Mouse (Mus musculus) stomach, postnatal 0 days (tissue): Measurements from ENCODE around the gene Nell2. TPM values are rescaled to one million over a fixed set of nuclear protein-coding genes. Genes with fewer than 3 reads are reported as not detected.
"Not testable (repeated sequence)": the region's sequence is repeated elsewhere in the genome, so short reads cannot be mapped to it uniquely, and the experiment has no call there.

Experiments used
- ATAC-seq: fragments of 200-750 bp; cut with Nextera tagmentation; 2 replicates; pipeline ENCODE4 v1.8.0; 2017; ENCODE audit not compliant: low FRiP score, low TSS enrichment
- DNase-seq: peaks from one replicate; pipeline ENCODE4 v3.0.0-alpha.2; 2016; ENCODE audit warnings: low spot score
- H3K27ac ChIP-seq: fragments of 300-500 bp; sonication (generic); replicated peaks from 2 replicates; pipeline ENCODE4 v1.5.1; 2014; ENCODE audit warnings: mild to moderate bottlenecking, control low read depth
- H3K27me3 ChIP-seq: fragments of 300-500 bp; sonication (generic); 2 replicates; pipeline ENCODE4 v1.6.1; 2014; ENCODE audit warnings: low read length; ENCODE audit not compliant: control insufficient read depth, insufficient read depth
- H3K36me3 ChIP-seq: fragments of 300-500 bp; sonication (generic); 2 replicates; pipeline ENCODE4 v1.6.1; 2014; ENCODE audit warnings: low read length, mixed read lengths; ENCODE audit not compliant: control insufficient read depth, insufficient read depth
- H3K4me1 ChIP-seq: fragments of 300-500 bp; sonication (generic); replicated peaks from 2 replicates; pipeline ENCODE4 v1.6.1; 2014; ENCODE audit warnings: antibody characterized with exemption; ENCODE audit not compliant: control insufficient read depth, insufficient read depth
- H3K4me2 ChIP-seq: fragments of 300-500 bp; sonication (generic); replicated peaks from 2 replicates; pipeline ENCODE4 v1.6.1; 2014; ENCODE audit warnings: low read depth, mild to moderate bottlenecking, control low read depth, moderate library complexity
- H3K4me3 ChIP-seq: fragments of 300-500 bp; sonication (generic); 2 replicates; pipeline ENCODE4 v1.5.1; 2014; ENCODE audit warnings: low read depth, low read length, control low read depth
- H3K9ac ChIP-seq: fragments of 300-500 bp; sonication (generic); 2 replicates; pipeline ENCODE4 v1.6.1; 2014; ENCODE audit warnings: mild to moderate bottlenecking, low read length, control low read depth, mixed read lengths
- H3K9me3 ChIP-seq: fragments of 300-500 bp; sonication (generic); 2 replicates; pipeline ENCODE4 v1.6.1; 2016; ENCODE audit warnings: low read length; ENCODE audit not compliant: control insufficient read depth
- CTCF ChIP-seq: IDR thresholded peaks from 2 replicates; pipeline ENCODE4 v1.5.1; 2016; ENCODE audit warnings: antibody characterized with exemption, low read depth, mild to moderate bottlenecking, moderate library complexity
- EP300 ChIP-seq: optimal IDR thresholded peaks from 2 replicates; pipeline ENCODE3; 2016; ENCODE audit warnings: antibody characterized with exemption
- WGBS: fragments of 180-500 bp; shearing (Covaris S2); extraction: QIAGEN DNeasy Blood & Tissue Kit; methylation state at CpG from one replicate; pipeline ENCODE4 v1.1.7; 2014; 5-methylcytosine and 5-hydroxymethylcytosine counted together
- polyA plus RNA-seq: library from polyadenylated mRNA; unstranded; fragments of >200 nt; fragmentation: Nextera tagmentation; extraction: Ambion mirVana; gene quantifications from 2 replicates; pipeline ENCODE4 v1.2.1, GENCODE M21; 2015

The Nell2 gene
- polyA plus RNA-seq, 1 experiment from 2014 or later: 5.8 TPM

DNA sequence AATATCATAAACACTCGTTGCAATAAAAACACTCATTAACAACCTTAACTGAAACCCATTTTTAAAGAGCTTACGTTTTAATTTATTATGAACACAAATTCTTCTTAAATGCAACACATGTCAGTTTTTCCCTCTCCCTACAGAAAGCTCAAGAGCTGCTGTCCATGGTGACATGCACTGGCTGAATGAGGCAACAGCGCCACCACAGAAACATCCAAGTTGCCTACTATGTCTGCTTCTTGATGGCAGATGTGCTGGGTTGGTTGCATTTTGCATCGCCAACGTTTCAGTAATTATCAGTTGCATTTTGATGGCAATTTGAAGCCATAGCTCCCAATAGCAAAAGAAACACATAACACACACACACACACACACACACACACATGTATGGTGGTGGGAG is 2.4 kb downstream of the Nell2 start:
- ATAC-seq: no peak
- 11% methylated on average over 5 of the region's 5 CpGs for WGBS
- TF ChIP-seq EP300 (no peak), CTCF (peak; percentile 70)
- Histone ChIP-seq H3K27me3 (peaks cover 10% of the 10 kb centered on the region; the same call in 1 of the 2 replicates), H3K9me3 (no peaks in the 10 kb centered on the region), H3K27ac (no peak overlapping the region), H3K4me3 (no peak overlapping the region), H3K36me3 (no peaks in the 10 kb centered on the region), H3K9ac (no peak overlapping the region), H3K4me1 (no peaks in the 10 kb centered on the region), H3K4me2 (no peak overlapping the region)
- peak; percentile 23 for DNase-seq

DNA sequence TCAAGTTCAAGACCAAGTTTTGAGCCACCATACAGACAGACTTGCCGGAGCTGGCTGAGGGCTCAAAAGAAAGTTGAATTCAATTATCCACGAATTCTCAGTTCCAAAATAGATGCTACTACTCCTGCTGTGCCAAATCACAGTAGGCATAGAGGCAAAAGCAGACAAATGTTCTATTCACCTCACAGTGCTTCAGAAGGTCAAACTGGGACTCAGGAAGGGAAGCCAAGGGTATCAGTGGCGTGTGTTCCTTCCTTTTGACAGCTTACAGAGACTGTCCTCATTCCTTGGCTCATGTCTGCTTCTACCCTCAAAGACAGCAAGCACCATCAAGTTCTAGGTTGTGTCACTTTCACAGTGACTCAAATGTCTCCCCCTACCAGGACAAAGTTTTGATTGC is 10.2 kb downstream of the Nell2 start:
- 62% methylated on average over 3 of the region's 3 CpGs for WGBS
- Histone ChIP-seq H3K27me3 (no peaks in the 10 kb centered on the region), H3K36me3 (no peaks in the 10 kb centered on the region), H3K9me3 (no peaks in the 10 kb centered on the region), H3K4me3 (no peak overlapping the region), H3K4me2 (no peak overlapping the region), H3K27ac (no peak overlapping the region), H3K4me1 (no peaks in the 10 kb centered on the region), H3K9ac (no peak overlapping the region)
- no peak for DNase-seq
- TF ChIP-seq CTCF (no peak), EP300 (no peak)
- no peak for ATAC-seq

DNA sequence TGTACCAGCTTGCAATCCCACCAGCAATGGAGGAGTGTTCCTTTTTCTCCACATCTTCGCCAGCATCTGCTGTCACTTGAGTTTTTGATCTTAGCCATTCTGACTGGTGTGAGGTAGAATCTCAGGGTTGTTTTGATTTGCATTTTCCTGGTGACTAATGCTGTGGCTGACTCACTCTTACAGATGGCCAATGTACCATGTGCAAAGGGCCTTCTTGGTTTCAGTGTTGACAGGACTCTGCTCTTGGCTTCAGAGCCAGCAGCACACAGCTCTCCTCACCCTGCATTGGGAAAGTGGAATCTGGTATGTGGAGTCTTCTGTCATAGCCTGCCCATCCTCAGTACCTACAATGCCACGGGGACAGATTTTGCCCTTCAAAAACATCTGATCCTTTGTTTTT is 15.1 kb downstream of the Nell2 start:
- not testable (repeated sequence) for H3K27ac ChIP-seq, DNase-seq, H3K4me3 ChIP-seq, H3K9ac ChIP-seq, H3K36me3 ChIP-seq, H3K4me1 ChIP-seq, H3K27me3 ChIP-seq, H3K4me2 ChIP-seq, ATAC-seq, H3K9me3 ChIP-seq
- 79% methylated on average over 2 of the region's 2 CpGs for WGBS

- H3K4me1 ChIP-seq: no peaks in the 10 kb centered on the region
- DNase-seq (no peak), ATAC-seq (no peak)
- TF ChIP-seq EP300: no peak
- TF ChIP-seq CTCF: no peak
- H3K4me2 ChIP-seq: no peak overlapping the region
- no peaks in the 10 kb centered on the region for H3K27me3 ChIP-seq
- WGBS: 69% methylated on average over 4 of the region's 4 CpGs
- no peak overlapping the region for H3K9ac ChIP-seq
- H3K4me3 ChIP-seq: no peak overlapping the region
- H3K36me3 ChIP-seq: no peaks in the 10 kb centered on the region
- no peak overlapping the region for H3K27ac ChIP-seq
- no peaks in the 10 kb centered on the region for H3K9me3 ChIP-seq
Measured at GRCm38 (mm10) chr15:95495666-95496065, 32.7 kb downstream of the Nell2 start.

DNA sequence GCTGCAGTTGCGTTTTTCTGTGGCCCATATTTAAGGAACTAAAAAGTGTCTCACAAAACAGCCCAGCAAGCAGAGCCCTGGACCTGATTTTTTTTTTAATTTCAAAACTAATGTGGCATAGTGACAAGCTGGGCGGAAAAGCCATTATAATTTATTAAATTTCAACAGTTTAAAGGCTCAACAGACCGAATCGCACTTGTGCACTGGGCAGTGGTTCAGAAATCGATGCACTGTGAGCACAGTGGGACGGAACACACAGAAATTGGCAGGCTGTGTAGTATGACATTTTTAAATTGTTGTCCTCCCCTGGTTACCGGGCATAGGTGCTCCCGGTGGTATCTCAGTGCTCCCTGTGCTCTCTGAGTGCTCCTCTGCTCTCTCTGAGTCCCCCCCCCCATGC is 33.2 kb downstream of the Nell2 start:
- WGBS: 81% methylated on average over 8 of the region's 8 CpGs
- H3K27ac ChIP-seq: no peak overlapping the region

DNA sequence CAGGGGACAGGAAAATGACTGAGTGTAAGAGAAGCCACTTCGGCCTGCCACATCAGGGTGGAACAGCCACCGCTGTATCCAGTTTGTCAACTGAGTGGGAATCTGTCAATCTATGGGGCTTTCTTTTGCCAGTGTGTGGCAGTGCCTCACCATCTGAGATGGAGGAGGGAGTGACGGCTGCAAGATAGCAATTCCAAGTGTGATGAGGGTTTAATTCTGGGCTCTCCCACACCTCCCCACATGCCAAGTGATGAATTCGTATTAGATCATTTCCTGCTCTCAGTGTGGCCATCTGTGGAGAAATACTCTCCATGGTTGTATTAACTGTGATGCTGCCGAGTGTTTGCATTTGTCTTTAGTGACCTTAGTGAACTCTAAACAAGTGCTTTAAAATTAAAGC is 36.2 kb downstream of the Nell2 start:
- Histone ChIP-seq H3K27me3 (no peaks in the 10 kb centered on the region), H3K4me2 (no peak overlapping the region), H3K9ac (no peak overlapping the region), H3K4me1 (no peaks in the 10 kb centered on the region), H3K9me3 (no peaks in the 10 kb centered on the region), H3K27ac (no peak overlapping the region), H3K36me3 (no peaks in the 10 kb centered on the region), H3K4me3 (no peak overlapping the region)
- no peak for TF ChIP-seq CTCF
- WGBS: 59% methylated on average over 5 of the region's 5 CpGs
- DNase-seq: no peak
- ATAC-seq: no peak

More for the DNA sequence above, 33.2 kb downstream of the Nell2 start:
- Histone ChIP-seq H3K9me3 (no peaks in the 10 kb centered on the region), H3K4me3 (no peak overlapping the region), H3K4me1 (no peaks in the 10 kb centered on the region), H3K36me3 (no peaks in the 10 kb centered on the region), H3K27me3 (no peaks in the 10 kb centered on the region), H3K9ac (no peak overlapping the region), H3K4me2 (no peak overlapping the region)
- no peak for TF ChIP-seq CTCF
- TF ChIP-seq EP300: no peak
- DNase-seq (no peak), ATAC-seq (no peak)
